Mouse (Mus musculus): Measurements from ENCODE around the gene Sae1.

- TF ChIP-seq POLR2A (IDR thresholded peaks at IDR 0.05; ENCODE audit: insufficient read depth, low read length) (no peak), CTCF (IDR thresholded peaks at IDR 0.05; ENCODE audit: low read depth, low read length) (no peak)
Observed at GRCm38 (mm10) chr7:16312672-16313311, 74.8 kb downstream of the Sae1 start.

Measured in ES-Bruce4 (cell line).